Mouse (Mus musculus) embryonic facial prominence, embryonic 12.5 days (tissue): ENCODE data around the gene Spsb4. TPM values are rescaled to one million over a fixed set of nuclear protein-coding genes. Genes with fewer than 3 reads are reported as not detected.

Experiments used
- ATAC-seq: fragments of 200-750 bp; cut with Nextera tagmentation; 2 replicates; pipeline ENCODE4 v1.8.0; 2017; ENCODE audit not compliant: insufficient number of reproducible peaks, insufficient read depth, low FRiP score, low TSS enrichment
- H3K27ac ChIP-seq: fragments of 300-500 bp; sonication (generic); 2 replicates; pipeline ENCODE4 v1.5.1; 2016; ENCODE audit warnings: mild to moderate bottlenecking
- H3K27me3 ChIP-seq: fragments of 300-500 bp; sonication (generic); 2 replicates; pipeline ENCODE4 v1.6.1; 2016; ENCODE audit warnings: mild to moderate bottlenecking, moderate library complexity
- H3K36me3 ChIP-seq: fragments of 300-500 bp; sonication (generic); 2 replicates; pipeline ENCODE4 v1.6.1; 2016; ENCODE audit warnings: mild to moderate bottlenecking
- H3K4me1 ChIP-seq: fragments of 300-500 bp; sonication (generic); 2 replicates; pipeline ENCODE4 v1.6.1; 2016
- H3K4me2 ChIP-seq: fragments of 300-500 bp; sonication (generic); replicated peaks from 2 replicates; pipeline ENCODE4 v1.6.1; 2016; ENCODE audit warnings: mild to moderate bottlenecking, moderate library complexity
- H3K4me3 ChIP-seq: fragments of 300-500 bp; sonication (generic); 2 replicates; pipeline ENCODE4 v1.5.1; 2016; ENCODE audit warnings: mild to moderate bottlenecking
- H3K9ac ChIP-seq: fragments of 300-500 bp; sonication (generic); 2 replicates; pipeline ENCODE4 v1.6.1; 2016; ENCODE audit warnings: mild to moderate bottlenecking, moderate library complexity
- H3K9me3 ChIP-seq: fragments of 300-500 bp; sonication (generic); 2 replicates; pipeline ENCODE4 v1.6.1; 2016; ENCODE audit warnings: mild to moderate bottlenecking, moderate library complexity
- WGBS: fragments of 180-500 bp; shearing (Covaris S2); methylation state at CpG from one replicate; pipeline ENCODE4 v1.1.7; 2016; 5-methylcytosine and 5-hydroxymethylcytosine counted together
- polyA plus RNA-seq: library from polyadenylated mRNA; unstranded; fragments of >200 nt; fragmentation: Nextera tagmentation; extraction: Ambion mirVana; gene quantifications from 2 replicates; pipeline ENCODE4 v1.2.1, GENCODE M21; 2016

The Spsb4 gene
- polyA plus RNA-seq, 1 experiment from 2014 or later: 35.2 TPM

DNA sequence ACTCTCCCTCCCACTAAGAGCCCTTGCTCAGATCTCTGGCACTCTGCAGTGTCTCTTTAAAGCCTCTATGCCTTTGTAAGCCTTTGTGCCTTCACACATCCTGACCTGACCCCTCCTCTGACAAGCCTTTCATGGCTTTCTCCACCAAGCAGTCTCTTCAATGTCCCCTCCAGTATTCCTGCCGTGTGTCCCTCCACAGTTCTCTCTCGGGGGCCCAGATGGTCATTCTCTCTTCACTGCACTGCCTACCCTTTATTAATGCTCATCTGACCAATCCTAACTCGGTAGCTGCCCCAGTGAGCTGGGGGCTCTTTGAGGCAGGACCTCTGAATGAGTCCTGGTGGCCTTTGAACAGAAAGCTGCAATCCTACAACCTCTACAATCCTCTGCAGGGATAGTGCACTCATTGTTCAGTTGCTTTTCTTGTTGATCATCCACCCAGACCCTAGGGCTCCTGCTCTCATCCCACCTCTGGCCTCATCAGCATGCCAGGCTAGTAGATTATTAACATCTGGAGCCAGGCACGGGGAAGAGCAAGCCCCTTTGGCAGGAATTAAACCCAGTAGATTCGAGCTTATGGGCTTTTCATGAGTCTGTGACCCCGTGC is 60.5 kb downstream of the Spsb4 start:
- Histone ChIP-seq H3K4me1 (peaks cover 27% of the 10 kb centered on the region), H3K9ac (no peak overlapping the region), H3K27ac (no peak overlapping the region), H3K4me3 (no peak overlapping the region), H3K9me3 (no peaks in the 10 kb centered on the region), H3K36me3 (no peaks in the 10 kb centered on the region), H3K4me2 (no peak overlapping the region), H3K27me3 (no peaks in the 10 kb centered on the region)
- 12% methylated on average over 6 of the region's 6 CpGs for WGBS
- no peak for ATAC-seq

DNA sequence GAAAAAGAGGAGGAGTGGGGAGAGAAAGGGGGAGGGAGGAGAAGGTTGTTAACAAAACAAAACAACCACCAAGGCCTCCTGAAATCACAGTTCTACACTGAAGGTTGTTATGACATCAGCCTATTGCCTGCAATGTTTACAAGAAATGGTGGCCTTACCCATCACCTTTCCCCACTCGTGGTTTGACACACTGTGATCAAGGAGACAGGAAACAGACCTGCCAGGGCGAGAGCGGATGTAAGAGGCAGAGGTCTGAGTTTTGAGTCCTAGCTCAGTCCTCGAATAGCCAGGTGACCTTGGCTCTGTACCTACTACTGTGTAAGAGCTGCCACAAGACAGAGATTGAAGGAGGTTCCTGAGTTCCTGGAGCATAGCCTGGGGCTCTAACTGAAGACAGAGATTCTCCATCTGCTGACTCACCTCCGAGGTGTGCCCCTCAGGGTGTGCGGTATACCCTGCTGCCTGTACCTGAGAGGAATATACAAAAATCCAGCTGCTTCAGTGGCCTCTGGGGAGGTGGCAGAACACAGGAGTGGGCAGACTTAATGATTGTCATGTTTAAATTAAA is 61.3 kb downstream of the Spsb4 start:
- H3K27ac ChIP-seq: no peak overlapping the region
- WGBS: 44% methylated on average over 6 of the region's 6 CpGs

DNA sequence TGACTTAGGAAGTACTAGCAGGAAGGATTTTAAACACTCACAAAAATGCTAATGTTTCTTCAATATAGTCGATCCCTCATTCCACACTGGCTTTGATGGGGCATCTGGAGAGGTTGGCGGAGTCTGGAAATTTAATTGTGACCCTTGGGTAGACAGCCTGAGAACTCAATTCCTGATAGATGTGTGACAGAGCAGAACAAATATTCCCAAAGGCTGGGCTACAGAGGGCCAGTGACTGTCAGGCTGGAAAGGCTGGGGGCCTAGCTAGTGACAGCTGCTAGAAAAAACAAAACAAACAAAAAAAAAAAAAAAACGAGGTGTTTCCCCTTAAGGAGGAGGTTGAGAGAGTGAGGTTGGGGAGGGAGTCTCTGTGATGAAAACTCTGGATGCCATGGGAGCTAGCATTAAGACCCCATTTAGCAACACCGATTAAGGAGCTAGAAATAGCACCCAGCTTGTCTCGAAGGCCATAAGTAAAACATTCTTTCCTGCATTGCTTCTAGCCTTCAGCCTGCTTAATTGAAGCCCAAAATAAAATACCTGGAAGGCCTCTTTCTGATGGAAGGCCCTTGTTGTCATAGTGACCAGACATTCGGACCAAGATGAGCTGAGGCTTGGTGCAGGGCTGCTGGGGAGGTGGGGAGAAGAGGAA is 61.9 kb downstream of the Spsb4 start:
- WGBS: 41% methylated on average over 6 of the region's 6 CpGs
- Histone ChIP-seq H3K4me1 (peaks cover 14% of the 10 kb centered on the region), H3K27ac (no peak overlapping the region), H3K9me3 (no peaks in the 10 kb centered on the region), H3K27me3 (no peaks in the 10 kb centered on the region), H3K36me3 (no peaks in the 10 kb centered on the region), H3K9ac (no peak overlapping the region), H3K4me2 (no peak overlapping the region), H3K4me3 (no peak overlapping the region)
- ATAC-seq: no peak

More for the DNA sequence above, 61.3 kb downstream of the Spsb4 start:
- Histone ChIP-seq H3K4me3 (no peak overlapping the region), H3K9ac (no peak overlapping the region), H3K27me3 (no peaks in the 10 kb centered on the region), H3K4me2 (no peak overlapping the region), H3K4me1 (peaks cover 20% of the 10 kb centered on the region), H3K9me3 (no peaks in the 10 kb centered on the region), H3K36me3 (no peaks in the 10 kb centered on the region)
- ATAC-seq: no peak

DNA sequence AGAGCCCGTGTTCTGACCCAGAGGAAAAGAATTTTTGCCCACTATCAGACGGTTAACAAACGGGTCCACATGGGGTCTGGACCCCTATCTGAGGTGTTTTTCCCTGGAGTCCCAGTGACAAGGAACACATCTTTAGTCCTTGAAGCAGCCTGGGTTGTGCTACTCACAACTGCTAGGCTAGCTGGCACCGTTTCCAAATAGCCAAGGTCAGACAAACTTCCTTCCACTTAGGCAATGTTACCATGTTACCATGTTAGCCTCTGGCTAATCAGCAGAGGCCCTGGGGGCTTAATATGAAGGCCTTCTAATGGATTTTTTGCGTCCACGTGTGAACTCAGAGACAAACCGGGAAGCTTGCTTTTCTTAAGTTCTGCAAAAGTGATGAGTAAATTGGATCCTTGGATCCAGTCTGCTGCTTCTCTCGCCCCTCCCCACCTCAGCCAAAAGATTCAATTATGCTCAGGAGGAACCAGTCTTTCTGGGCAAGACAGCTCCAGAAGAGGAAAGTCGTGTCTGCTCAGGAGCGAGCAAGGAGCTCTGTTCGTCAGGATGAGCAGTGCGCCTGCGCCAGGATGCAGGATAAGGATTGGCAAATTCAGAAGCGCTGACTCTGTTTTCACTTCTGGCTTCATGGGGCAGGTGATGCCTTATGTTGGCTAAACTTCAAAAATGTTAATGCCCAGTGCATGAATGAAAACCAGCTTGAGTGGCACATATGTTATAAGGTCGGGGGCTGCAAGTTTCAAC is 64.4 kb downstream of the Spsb4 start:
- Histone ChIP-seq H3K9ac (no peak overlapping the region), H3K27ac (no peak overlapping the region), H3K4me1 (peaks cover 13% of the 10 kb centered on the region), H3K9me3 (no peaks in the 10 kb centered on the region), H3K4me2 (no peak overlapping the region), H3K4me3 (no peak overlapping the region), H3K27me3 (no peaks in the 10 kb centered on the region), H3K36me3 (no peaks in the 10 kb centered on the region)
- WGBS: 80% methylated on average over 15 of the region's 15 CpGs
- no peak for ATAC-seq

DNA sequence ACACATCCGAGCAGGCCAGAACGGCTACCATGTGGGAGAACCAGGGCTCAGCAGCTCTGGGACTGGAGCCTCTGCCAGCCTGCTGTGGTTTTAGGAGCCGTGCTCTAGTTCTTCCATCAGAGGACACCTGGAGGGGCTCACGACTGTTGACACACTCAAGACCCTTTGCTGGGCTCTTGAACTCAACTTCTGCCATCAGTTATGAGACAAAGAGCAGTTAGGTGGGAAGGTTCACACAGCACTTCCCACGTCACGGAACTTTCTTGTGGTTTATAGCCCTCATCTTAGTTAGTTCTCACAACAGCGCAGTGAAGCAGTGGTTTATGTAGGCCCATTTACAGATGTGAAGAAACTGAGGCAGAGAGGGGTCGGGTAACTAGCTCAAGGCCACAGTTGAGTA is 65.2 kb downstream of the Spsb4 start:
- Histone ChIP-seq H3K9ac (no peak overlapping the region), H3K27me3 (no peaks in the 10 kb centered on the region), H3K36me3 (no peaks in the 10 kb centered on the region), H3K4me2 (no peak overlapping the region), H3K4me1 (peaks cover 10% of the 10 kb centered on the region), H3K4me3 (no peak overlapping the region), H3K9me3 (no peaks in the 10 kb centered on the region), H3K27ac (no peak overlapping the region)
- ATAC-seq: no peak
- WGBS: 88% methylated on average over 8 of the region's 8 CpGs

DNA sequence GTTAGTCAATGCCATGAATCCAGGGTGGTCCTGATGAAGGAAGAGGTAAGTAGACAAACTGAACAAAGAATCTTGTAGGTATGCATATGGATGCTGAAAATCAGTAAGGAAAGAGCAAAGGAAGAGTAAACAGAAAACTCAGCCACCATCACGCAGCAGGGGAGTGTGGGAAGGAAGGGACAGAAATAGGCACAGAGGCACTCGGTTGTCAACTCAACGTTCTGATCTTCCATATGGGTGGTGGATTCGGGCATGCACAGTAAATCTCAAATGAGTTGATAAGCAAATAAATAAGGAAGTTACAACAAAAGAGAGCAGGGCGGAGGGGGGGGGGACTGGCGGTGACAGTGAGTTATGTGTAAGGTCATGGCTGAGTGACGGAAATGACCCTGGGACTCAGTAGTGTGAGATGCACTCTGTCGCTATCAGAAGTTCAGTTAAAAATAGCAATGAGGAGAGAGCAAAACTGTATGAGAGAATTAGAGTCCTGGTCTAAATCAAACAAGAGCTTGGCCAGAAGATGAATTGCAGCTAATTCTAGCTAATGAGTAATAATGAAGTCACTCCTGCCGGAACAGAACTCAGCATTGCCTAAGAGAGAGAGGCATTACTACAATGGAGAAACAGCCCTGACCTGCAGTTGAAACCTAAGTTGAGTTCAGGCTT is 66.2 kb downstream of the Spsb4 start:
- H3K4me2 ChIP-seq: no peak overlapping the region
- 0 out of 2 replicates have a peak, but pooled peaks cover 2% of the 10 kb centered on the region for H3K4me1 ChIP-seq
- no peaks in the 10 kb centered on the region for H3K9me3 ChIP-seq
- no peaks in the 10 kb centered on the region for H3K27me3 ChIP-seq
- WGBS: 72% methylated on average over 9 of the region's 9 CpGs
- no peaks in the 10 kb centered on the region for H3K36me3 ChIP-seq
- no peak overlapping the region for H3K27ac ChIP-seq
- no peak overlapping the region for H3K4me3 ChIP-seq
- no peak for ATAC-seq
- no peak overlapping the region for H3K9ac ChIP-seq

DNA sequence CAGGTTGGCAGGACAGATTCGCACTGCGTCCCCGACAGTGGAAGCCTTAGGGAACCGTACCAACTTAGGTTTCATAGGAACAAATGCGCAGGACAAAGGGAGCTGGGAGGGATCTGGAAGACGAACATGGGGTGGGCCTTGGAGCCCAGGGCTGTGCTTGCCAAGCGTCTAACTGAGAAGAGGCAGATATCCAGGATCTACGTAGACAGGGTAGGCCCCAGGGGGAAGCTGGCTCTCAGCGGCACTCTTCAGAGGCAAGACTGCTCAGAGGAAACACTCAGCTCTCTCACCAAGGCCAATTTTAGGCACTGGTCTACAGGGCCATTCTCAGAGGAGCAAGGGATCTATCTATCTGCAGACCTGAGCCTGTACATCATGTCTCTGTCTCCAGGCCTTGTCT is 69.1 kb downstream of the Spsb4 start:
- no peak for ATAC-seq
- H3K9me3 ChIP-seq: no peaks in the 10 kb centered on the region
- H3K9ac ChIP-seq: no peak overlapping the region
- no peak overlapping the region for H3K4me2 ChIP-seq
- no peak overlapping the region for H3K4me3 ChIP-seq
- H3K4me1 ChIP-seq: no peaks in the 10 kb centered on the region
- no peaks in the 10 kb centered on the region for H3K36me3 ChIP-seq
- no peak overlapping the region for H3K27ac ChIP-seq
- WGBS: 82% methylated on average over 9 of the region's 9 CpGs
- no peaks in the 10 kb centered on the region for H3K27me3 ChIP-seq

DNA sequence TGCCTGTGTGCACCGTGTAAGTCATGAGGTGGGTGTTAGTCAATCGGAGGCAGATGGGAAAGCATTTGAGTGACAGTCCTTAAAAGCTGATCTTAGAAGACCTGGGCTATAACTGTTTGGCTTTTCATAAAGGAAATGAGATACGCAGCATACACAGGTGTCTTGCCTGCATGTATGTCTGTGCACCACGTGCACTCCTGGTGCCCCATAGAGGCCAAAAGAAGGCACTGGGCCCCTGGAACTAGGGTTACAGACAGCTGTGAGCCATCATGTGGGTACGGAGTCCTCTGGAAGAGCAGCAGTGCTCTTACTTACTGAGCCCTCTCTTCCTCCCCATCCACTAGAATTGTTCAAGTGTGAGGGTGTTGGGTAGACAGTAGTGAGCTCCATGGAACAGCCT is 70.1 kb downstream of the Spsb4 start:
- Histone ChIP-seq H3K4me1 (no peaks in the 10 kb centered on the region), H3K36me3 (no peaks in the 10 kb centered on the region; the same call in 1 of the 2 replicates), H3K9me3 (no peaks in the 10 kb centered on the region), H3K9ac (no peak overlapping the region), H3K4me2 (no peak overlapping the region), H3K27ac (no peak overlapping the region), H3K4me3 (no peak overlapping the region), H3K27me3 (no peaks in the 10 kb centered on the region)
- no peak; the same call in 1 of the 2 replicates for ATAC-seq
- 87% methylated on average over 5 of the region's 5 CpGs for WGBS

DNA sequence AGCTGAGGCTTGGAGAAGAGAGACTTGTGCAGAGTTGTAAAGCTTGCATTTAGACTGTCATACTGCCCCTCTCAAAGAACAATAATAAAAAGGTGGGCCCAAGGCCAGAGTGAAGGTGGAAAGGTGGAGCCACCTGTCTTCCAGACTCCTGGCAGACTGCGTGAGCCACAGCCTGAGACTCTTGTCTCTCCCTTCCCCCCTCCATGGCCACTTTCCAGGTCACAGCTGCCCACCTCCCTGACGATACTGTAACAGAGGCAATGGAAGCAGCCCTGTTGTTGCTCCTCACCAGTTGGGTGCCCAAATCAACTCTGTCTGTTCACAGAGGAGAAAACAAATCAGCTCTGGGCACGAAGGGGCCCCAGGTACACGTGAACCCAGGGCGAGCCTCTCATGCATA is 71.5 kb downstream of the Spsb4 start:
- Histone ChIP-seq H3K27me3 (no peaks in the 10 kb centered on the region), H3K27ac (no peak overlapping the region), H3K9me3 (no peaks in the 10 kb centered on the region), H3K36me3 (no peaks in the 10 kb centered on the region; the same call in none of the 2 replicates), H3K9ac (no peak overlapping the region), H3K4me3 (no peak overlapping the region), H3K4me1 (no peaks in the 10 kb centered on the region), H3K4me2 (no peak overlapping the region)
- ATAC-seq: no peak
- WGBS: 76% methylated on average over 5 of the region's 5 CpGs

DNA sequence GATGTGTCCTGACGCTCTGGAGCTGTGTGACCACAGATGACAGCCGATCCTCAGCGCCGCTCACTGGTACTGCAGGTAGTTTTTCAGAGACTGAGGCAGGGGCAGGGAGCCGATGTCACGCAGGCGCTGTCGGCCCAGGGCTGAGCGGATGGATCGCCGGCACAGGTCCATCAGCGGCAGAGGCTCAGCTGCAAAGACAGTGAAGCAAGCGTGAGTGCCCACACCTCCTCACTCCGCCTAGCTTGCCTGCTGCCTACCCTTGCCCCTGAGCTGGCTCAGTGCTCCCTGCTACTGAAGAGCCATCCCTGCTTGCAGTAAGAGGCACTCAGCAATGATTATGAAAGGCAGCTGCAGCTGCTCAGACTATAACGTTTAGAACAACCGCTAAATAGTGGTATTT is 74.1 kb downstream of the Spsb4 start:
- Histone ChIP-seq H3K27me3 (no peaks in the 10 kb centered on the region), H3K4me2 (no peak overlapping the region), H3K36me3 (no peaks in the 10 kb centered on the region; the same call in none of the 2 replicates), H3K9me3 (no peaks in the 10 kb centered on the region), H3K4me3 (no peak overlapping the region), H3K9ac (no peak overlapping the region), H3K4me1 (no peaks in the 10 kb centered on the region), H3K27ac (no peak overlapping the region)
- WGBS: 75% methylated on average over 16 of the region's 16 CpGs
- ATAC-seq: no peak

DNA sequence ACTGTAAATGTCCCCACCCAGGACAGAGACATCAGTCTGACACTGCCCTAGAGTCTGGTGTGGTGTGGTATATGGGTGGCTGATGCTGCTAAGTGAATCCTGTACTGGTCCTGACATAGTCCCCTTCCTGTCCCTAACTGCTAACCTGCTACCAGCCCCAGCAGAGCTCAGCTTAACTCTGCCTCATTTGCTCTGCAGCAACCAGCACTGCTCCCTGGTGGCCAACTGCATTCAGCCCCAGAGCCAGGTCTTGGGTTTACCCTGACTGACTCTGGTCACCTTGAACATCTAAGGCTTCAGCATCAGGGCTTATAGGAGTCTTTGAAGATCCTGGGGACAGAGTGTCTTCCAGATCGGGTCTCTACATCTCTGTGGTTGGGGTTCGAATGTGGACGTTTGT is 75.7 kb downstream of the Spsb4 start:
- no peak overlapping the region for H3K9ac ChIP-seq
- 77% methylated on average over 3 of the region's 3 CpGs for WGBS
- no peaks in the 10 kb centered on the region; the same call in none of the 2 replicates for H3K36me3 ChIP-seq
- no peaks in the 10 kb centered on the region for H3K9me3 ChIP-seq
- no peak overlapping the region for H3K4me3 ChIP-seq
- no peaks in the 10 kb centered on the region for H3K4me1 ChIP-seq
- H3K4me2 ChIP-seq: no peak overlapping the region
- H3K27ac ChIP-seq: no peak overlapping the region
- ATAC-seq: no peak
- H3K27me3 ChIP-seq: no peaks in the 10 kb centered on the region
